Mouse (Mus musculus) inflammation-experienced regulatory T-cells, adult 6 months (primary cell): ENCODE measurements around the gene Rwdd2a. TPM values are rescaled to one million over a fixed set of nuclear protein-coding genes. Genes with fewer than 3 reads are reported as not detected.
A peak's percentile ranks its signal among the peaks of the same experiment; 100 is the strongest.

Experiments used
- ATAC-seq: one replicate; pipeline ENCODE4 v1.8.0; 2017
- polyA plus RNA-seq, 3 experiments: library from polyadenylated mRNA; unstranded; fragments of 100-300 nt; shearing (Covaris generic); gene quantifications; one replicate each; pipeline ENCODE4 v1.2.1; 2017

The Rwdd2a gene
- 1 to 10 TPM; 4.6 to 5.7 (median 5.6) TPM for polyA plus RNA-seq

DNA sequence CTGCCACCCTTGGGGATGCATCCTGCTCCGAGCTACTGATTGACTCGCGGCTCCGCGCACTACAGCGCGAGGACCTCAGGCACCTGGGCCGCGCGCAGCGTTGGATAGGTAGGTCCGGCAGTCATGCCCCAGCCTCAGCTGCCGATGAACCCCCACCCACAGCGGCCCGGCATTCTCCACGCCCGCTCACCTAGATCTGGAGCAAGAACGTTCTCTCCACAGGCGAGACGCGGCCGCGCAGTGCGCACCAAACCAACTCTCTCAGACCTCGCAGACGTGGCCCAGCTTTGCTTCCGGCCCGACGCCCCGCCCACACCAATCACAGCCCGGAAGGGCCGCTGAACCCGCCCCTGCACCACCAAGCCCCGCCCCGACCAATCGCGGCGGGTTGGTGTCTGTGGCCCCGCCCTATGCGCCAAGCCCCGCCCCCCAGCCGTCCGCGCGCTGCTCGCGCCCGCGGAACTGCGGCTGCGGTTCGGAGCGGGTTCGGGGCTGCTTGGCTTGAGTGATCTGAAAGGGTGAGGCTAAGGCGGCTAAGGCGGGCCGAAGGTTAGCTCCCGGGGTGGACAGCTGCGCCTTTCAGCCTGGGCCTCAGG, at the start of gene Rwdd2a, which contains the start of gene Pgm3:
Gene Rwdd2a, plus strand, starts transcription at position 452 of the 596 bp plus-strand sequence.
Gene Pgm3, minus strand, starts transcription at position 303 of the 596 bp plus-strand sequence.
- ATAC-seq, result peak; percentile 89

DNA sequence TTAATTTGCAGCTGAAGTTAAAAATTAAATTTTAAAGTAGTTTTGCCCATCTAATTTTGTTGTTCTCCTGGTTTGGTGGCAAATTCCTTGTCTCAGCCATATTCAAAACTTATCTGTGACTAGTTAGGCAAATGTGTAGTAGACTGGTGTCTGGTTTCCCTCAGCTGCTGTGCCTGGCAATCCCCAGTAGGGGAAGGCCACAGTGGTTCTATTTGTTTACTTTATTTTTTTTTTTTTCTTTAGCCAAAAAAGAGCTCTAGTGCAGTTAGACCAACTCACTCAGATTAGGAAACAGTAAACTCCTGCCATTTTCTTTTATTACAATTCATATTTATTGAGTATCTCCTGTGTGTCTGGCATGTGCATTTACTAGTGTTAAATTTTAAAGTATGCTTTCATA, 49.5 kb upstream of the Rwdd2a start:
- ATAC-seq, result no peak

DNA sequence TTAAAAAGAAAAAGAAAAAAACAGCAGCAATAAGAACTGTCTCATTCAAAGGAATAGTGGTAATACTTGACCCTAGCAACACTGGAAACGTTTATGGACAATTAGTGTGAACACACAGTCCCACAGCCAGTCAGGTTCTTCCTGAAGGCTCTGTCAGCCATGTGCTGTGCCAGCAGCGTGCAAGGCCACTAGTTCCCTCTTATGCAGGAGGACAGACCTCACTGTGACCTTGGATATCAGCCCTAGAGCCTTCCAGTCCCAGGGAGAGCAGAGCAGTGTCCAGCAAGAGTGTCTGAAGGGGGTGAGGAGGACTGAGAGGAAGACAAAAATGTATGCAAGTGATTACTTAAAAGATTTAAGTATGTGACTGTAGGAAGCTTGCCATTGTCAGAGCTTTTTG, 46.2 kb upstream of the Rwdd2a start:
- ATAC-seq, result no peak

DNA sequence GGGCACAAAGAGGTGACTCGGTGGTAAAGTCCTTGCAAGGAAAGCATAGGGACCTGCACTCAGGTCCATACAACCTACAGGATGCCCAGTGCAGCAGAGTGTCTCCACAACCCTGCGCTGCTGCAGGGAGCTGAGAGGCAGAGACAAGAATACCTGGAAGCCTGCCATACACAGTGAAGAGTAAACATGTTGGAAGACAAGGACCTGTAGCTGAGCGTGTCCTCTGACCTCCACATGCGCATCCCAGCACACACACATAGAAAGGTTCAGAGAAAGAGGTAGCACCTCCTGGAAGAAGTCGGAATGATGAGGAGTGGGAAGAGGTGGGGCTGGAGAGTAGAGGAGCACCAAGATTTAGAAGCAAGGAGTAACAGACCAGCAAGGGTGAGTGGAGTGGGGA, 37.7 kb upstream of the Rwdd2a start:
- ATAC-seq, result no peak

DNA sequence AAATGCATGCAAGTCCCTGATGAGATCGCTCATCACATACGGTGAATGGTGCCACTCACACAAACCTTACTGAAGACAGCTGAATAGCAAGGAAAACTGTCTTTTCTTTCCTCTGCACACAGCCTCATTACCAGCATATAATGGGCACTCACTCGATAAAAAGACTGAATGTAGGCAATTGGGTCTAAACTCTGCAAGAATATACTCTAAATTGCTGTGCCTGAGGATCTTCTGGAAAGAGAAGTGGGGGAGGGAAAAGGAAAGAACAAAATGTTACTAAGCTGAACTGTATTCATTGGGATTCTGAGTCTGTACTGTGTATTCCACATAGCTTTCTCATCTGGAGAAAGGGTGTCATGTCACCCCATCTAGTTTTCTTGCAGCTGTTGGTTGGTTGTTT, 28.3 kb upstream of the Rwdd2a start:
- ATAC-seq, result no peak

DNA sequence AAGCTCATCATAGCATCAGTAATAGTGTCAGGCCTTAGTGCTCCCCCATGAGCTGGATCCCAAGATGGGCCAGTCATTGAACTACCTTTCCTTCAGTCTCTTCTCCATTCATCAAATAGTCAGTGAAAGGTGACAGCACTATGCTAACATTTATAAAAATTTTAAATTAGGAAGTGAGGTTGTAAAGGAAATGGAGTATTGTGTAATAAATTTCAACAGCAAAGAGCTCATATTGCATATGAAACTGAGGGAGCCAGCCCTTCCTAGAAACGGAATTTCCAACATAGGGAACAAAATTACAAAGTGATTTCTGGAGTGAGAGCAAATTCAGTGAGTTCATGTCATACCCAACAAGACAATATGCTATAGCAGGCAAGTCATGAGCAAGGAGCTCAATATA, 27.2 kb upstream of the Rwdd2a start:
- no peak for ATAC-seq

DNA sequence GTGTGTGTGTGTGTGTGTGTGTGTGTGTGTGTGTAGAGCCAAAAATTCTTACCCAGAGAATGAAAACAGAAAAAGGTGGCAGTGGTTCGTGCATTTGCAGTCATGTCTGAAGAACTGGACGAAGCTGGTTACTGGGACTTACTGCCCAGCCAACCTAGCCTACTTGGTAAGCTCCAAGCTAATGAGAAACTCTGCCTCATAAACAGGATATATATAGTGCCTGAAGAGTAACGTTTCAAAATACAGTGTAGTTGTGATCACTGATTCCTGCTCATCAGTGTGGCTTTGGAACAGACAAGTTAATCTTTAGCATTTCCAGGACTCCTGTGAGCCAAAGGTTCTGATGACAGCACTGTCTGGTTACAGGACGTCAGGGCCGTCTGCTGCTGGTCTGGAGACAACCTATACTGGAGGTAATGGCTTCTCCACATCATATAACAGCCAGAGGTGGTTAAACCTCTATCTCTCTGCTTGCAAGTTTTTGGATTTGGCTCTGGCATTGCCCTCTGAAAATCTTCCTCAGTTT, 22.1 kb upstream of the Rwdd2a start:
- no peak for ATAC-seq

DNA sequence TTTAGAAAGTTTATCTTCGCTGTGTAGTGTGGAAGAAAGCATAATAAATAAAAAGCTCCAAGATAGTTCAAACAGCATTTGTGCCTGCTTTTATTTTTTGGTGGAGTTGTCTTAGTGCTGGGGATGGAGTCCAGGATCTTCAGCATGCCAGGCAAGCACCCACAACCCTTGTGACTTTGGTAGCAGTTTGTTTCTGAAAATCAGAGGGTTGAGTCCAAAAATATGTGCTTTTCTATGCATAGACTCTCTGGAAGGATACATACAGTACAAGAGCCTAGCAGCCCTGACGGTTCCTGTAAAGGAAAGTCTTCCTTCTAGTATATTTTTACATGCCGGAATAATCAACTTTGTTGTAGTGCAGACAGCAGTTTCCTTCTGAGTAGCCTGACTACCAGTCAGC, 21.1 kb upstream of the Rwdd2a start:
- no peak for ATAC-seq

DNA sequence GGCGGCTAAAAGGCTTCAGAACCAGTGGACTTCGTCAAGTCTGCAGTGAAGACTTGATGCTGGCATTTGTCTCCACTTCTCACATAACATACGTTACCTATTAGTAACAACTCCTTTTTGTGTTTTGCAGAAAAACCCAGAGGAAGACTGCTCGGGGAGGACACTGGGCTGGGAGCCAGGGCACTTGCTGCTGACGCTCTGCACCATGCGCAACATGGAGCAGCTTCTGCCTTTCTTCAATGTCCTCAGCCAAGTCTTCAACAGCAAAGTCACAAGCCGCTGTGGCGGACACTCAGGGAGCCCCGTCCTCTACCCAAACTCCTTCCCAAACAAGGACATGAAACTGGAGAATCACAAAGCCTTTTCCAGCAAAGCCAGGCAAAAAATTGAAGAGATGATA, 17.9 kb upstream of the Rwdd2a start:
- no peak for ATAC-seq

DNA sequence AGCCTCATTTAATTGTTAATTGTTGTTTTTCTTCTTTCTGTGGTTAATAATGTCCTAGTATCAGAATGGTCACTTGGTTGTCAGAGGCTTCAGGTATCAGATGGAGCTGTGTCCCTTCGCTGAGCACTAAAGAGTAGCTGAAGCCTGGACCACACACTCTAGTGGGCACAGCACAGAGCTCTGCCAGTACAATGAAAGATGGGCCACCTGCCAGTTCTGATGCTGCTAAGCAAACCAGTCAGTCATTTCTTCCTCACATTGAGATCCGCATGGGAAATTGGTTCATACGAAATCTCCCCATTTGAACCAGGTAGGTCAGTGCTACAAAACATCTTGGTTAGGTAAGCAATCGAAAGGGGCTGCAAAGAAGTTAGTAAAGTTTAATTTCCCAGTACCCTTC, 17.1 kb upstream of the Rwdd2a start:
- ATAC-seq, result no peak

DNA sequence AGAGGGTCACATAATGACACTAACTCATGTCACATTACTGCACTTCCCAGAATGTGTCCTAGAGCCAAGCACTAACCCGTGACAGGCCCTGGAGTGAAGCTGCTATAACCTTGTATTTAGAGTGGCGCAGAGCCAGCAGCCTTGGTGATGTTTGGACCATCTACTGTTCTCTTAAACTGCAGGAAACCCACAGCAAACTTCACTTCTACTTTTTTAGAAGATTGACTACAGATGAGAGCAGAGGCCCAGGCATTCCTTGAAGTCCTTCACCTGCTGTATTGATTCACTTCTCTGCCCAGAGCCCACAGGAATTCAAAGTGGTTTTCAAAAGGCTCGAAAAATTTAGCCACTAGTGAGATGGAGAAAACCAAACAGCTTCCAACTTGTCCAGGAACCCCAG, 11.2 kb upstream of the Rwdd2a start:
- ATAC-seq, result no peak

DNA sequence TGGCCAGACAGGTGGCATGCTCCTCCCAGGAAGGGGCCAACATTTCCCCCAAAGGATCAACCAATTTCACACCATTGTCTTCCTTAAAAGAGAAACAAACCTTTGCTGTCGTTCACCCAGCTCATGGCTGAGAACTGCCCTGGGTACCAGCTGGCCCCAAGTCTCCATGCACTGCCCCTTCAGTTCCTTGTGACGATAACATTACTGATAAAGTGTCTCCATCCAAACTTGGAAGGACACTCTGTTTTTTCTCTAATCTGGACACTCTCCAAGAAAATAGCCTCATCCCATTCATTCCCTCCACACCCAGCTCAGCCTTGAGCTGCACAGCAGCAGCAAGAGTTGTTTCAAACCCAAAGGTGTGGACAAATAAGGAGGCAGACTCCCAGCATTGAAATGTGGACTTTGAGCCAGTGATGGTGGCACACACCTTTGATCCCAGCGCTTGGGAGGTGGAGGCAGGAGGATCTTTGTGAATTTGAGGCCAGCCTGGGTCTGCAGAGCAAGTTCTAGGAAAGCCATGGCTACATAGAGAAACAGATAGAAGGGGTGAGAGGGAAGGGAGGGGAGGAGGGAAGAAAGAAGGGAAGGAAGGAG, 2.4 kb upstream of the Rwdd2a start:
- ATAC-seq, result no peak

DNA sequence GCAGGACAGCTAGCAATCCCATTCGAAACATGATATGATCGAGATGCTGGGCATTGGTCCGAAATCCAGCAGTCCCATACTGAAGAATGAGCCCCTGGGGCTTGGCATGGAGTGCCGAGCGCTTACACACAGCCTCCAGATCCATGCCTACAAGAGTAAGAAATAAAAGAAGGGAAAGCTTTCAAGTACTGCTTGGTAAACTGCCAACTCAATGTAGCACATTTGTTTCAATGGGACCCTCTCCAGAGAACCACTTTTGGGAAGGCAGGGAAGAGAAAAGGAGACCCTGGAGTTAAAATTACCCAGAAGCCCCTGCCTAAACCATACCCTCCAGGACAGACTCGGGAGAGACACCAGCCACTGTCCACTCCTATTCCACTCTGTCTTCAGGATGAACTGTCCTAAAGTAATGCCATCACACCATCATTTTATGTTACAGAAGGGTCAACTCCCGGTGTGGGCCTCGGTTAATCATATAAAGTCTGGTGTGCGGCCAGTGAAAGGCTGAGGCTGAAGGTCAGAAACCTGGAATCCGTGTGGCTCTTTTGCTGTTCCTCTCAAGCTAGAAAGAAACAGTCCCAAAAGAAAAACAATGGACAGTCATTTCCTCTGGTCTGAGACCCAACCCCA, 1.4 kb upstream of the Rwdd2a start:
- no peak for ATAC-seq

DNA sequence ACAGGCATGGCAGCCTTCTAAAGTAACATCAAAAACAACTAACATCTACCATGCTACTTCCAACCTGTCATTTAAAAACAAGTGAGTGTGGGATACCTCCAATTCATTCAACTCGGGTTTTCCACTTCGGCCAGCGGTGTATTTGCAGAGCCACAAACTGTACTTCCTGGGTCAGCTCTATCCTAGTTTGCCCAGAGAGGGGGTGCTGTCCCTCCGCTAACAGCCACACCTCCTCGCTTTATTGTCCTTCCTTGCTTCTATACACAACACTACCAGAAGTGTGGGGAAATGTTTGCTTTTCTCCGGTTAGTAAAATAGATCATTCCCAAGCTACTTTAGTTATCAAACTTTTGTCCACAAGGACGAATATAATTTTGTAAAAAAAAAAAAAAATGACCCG, 845 bp upstream of the Rwdd2a start:
- no peak for ATAC-seq

DNA sequence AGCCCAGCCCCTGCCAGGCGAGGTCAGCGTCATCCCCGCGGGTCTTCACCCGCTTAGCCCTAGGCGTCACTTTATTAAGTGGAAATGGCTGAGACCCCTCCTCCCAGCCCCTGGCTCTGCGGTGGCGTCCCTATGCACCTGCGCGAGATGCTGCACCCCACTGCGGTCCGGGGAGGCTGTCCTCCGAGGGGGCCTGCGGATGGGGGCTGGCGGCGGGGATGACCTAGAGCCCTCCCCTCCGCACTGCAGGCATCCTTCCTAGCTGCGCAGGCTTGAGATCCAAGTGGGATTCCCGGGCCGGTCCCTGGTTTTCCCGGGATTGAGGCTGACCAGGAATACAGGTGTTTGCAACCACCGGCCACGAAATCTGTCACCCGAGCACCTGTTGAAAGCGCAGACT, 405 bp downstream of the Rwdd2a start:
- ATAC-seq, result peak; percentile 23

DNA sequence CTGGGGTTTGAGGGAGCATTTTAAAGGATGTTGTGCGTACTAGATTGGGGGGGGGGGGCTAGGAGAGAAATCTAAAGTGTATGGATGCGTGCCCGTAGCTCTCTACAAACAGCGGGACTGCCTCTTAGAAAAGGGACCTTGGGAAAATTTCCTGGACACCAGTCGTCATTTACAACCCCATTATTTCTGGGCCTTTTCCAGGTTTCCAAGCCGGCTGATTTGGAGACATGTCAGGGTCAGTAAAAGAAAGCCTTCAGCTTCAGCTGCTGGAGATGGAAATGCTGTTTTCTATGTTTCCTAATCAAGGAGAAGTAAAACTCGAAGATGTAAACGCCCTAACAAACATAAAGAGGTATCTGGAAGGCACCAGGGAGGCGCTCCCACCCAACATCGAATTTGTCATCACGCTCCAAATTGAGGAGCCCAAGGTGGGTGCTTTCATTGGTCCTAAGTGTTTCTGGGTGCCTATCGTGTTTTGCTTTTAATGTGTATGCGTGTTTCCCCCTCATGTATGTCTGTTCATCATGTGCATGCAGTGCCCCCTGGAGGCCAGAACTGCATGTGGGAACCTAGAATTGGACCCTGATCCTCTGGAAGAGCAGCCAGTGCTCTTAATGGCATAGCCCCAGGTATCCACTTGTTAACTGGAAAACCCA, 973 bp downstream of the Rwdd2a start:
- ATAC-seq, result peak; percentile 63

DNA sequence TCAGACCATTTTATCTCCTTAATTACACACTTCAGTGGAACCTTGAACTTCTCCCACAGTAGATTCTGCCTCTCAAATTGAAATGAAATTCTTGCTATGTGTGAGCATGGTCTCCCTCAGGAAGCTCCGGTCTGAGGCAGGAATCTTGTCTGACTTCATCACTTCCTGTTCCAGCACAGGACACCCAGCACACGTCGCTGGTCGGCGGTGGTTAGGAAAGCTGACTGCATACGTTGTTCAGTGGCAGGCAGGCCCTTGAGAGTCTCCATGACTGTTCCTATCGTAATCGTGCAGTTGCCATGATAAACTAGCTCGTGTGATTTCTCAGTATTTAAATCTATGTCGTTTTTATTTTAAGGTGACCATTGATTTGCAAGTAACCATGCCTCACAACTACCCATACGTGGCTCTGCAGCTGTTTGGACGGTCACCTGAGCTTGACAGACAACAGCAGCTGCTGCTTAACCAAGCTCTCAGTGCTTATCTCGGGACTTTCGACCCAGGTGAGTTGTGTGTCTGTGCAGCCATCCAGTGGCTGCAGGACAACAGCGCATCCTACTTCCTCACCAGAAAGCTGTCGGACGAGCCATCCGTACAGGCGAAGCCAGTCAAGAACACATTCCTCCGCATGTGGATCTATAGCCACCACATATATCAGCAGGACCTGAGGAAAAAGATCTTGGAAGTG, 2.0 kb downstream of the Rwdd2a start:
- no peak for ATAC-seq

DNA sequence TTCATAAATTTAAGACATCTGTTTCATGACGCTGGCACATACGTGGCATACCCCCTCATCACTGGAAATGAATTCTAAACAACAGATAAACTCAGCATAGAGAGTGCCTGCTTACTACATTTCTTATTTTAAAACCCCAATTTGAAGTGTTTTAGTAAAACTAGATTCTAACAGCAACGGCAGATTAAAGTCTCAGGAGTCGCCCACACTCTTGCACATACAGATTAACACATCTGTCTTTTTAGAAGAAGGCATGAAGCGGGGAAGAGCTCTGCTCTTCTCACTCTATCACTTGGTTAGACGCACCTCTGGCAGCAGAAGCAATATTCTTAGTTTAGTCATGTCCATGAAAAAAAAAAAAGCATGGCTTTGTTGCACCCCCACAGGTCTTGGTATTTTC, 3.4 kb downstream of the Rwdd2a start:
- no peak for ATAC-seq

DNA sequence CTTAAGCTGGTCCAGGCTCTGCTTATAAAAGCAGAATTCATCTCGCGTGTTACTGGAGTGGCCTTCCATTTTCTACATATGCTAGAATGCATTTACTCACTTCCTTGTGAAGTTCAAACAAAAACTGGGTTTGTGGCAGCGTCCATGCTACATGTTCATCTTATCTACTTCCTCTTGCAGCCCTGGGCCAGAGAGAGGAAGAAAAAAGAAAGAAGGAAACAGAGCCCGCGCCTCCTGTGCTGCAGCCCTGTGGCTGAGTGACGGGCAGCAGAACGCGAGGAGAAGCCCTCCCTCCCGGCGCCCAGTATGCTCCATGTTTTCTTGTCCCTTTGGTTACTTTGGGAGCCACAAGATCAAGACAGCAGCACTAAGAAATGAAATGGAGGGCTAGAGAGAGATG, 7.9 kb downstream of the Rwdd2a start:
- no peak for ATAC-seq

DNA sequence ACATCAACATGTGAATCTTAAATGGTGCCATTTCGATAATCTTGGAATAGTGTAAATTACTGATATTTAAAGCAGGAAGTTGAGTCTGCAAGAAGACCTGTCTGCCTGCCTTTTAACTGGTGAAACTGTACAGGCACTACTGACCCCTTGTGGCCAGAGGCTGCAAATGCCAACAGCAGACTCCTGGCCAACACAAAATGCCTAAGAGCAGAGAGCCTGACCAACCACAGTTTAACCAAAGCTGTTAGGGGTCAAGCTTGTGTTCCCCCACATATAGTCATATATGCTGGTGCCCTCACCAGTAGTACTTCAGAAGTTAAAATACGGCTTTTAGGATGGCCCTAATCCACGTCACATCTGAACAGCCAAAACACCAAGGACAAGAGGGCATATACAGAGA, 11.9 kb downstream of the Rwdd2a start:
- ATAC-seq, result peak; percentile 96

DNA sequence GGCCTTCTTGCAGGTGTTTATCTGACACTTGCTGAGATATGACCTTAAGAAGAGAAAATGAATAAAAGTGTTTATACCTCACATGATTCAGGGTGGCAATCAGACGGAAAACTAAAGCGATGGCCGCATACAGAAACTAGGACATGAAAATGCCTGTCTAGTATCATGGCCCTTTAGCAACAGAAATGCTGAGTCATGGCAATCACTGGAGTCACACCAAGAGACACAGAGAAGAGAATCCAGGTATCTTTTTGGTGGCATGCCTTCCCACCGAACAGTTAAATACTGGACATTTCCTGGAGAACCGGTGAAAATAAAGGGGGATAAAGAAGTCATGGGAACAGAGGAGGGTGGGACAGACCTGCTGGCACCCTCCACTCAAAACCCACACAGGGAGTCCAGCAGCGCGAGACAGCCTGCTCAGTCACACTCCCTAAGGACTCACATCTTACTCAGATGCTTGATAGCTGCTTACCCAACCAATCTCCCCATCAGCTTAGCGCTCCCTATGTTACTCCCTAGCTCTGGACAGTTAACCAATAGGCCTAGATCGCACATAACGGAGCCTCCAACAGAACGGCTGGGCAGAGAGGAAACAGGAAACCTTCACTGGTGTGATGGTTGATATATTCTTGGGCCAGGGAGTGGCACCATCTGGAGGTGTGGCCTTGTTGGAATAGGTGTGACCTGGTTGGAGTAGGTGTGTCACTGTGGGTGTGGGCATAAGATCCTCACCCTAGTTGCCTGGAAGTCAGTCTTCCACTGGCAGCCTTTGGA, 15.4 kb downstream of the Rwdd2a start:
- no peak for ATAC-seq
